Mouse (Mus musculus) embryo, embryonic 10.5 days (tissue): ENCODE measurements around the gene Ipmk.

Source experiments
- DNase-seq: peaks from one replicate; pipeline ENCODE4 v3.0.0-alpha.2; 2015; ENCODE audit warnings: low spot score

Gene Ipmk

GRCm38 (mm10) chr10:71347509-71347949, at the start of gene Ipmk:
Gene Ipmk (plus strand): TSS chr10:71347763.
- DNase-seq, result peak; percentile 97

GRCm38 (mm10) chr10:71300161-71300560, 47.4 kb upstream of the Ipmk start:
- DNase-seq, result no peak

GRCm38 (mm10) chr10:71302490-71302889, 45.1 kb upstream of the Ipmk start:
- DNase-seq, result peak; percentile 64

- DNase-seq, result peak; percentile 79
Observed at GRCm38 (mm10) chr10:71306190-71306589, 41.4 kb upstream of the Ipmk start.

GRCm38 (mm10) chr10:71306759-71307158, 40.8 kb upstream of the Ipmk start:
- no peak for DNase-seq

GRCm38 (mm10) chr10:71308199-71308598, 39.4 kb upstream of the Ipmk start:
- no peak for DNase-seq

GRCm38 (mm10) chr10:71310288-71310687, 37.3 kb upstream of the Ipmk start:
- DNase-seq, result no peak

GRCm38 (mm10) chr10:71314596-71314995, 33.0 kb upstream of the Ipmk start:
- DNase-seq, result no peak

GRCm38 (mm10) chr10:71316056-71316455, 31.5 kb upstream of the Ipmk start:
- no peak for DNase-seq

- no peak for DNase-seq
Observed at GRCm38 (mm10) chr10:71316497-71316896, 31.1 kb upstream of the Ipmk start.

- DNase-seq, result no peak
Observed at GRCm38 (mm10) chr10:71323669-71324068, 23.9 kb upstream of the Ipmk start.

GRCm38 (mm10) chr10:71326123-71326522, 21.4 kb upstream of the Ipmk start:
- no peak for DNase-seq

GRCm38 (mm10) chr10:71326789-71327188, 20.8 kb upstream of the Ipmk start:
- DNase-seq, result peak; percentile 88

- DNase-seq, result no peak
Observed at GRCm38 (mm10) chr10:71327386-71327785, 20.2 kb upstream of the Ipmk start.

- DNase-seq, result no peak
Observed at GRCm38 (mm10) chr10:71328382-71328781, 19.2 kb upstream of the Ipmk start.

- DNase-seq, result no peak
Observed at GRCm38 (mm10) chr10:71328870-71329269, 18.7 kb upstream of the Ipmk start.

- DNase-seq, result no peak
Observed at GRCm38 (mm10) chr10:71329295-71329694, 18.3 kb upstream of the Ipmk start.

- no peak for DNase-seq
Observed at GRCm38 (mm10) chr10:71330070-71330469, 17.5 kb upstream of the Ipmk start.

- DNase-seq, result no peak
Observed at GRCm38 (mm10) chr10:71331908-71332307, 15.7 kb upstream of the Ipmk start.

- no peak for DNase-seq
Observed at GRCm38 (mm10) chr10:71332376-71332775, 15.2 kb upstream of the Ipmk start.

- no peak for DNase-seq
Observed at GRCm38 (mm10) chr10:71332859-71333258, 14.7 kb upstream of the Ipmk start.

GRCm38 (mm10) chr10:71337733-71338132, 9.8 kb upstream of the Ipmk start:
- no peak for DNase-seq

GRCm38 (mm10) chr10:71338156-71338905, 9.2 kb upstream of the Ipmk start:
- no peak for DNase-seq

- no peak for DNase-seq
Observed at GRCm38 (mm10) chr10:71339463-71339862, 8.1 kb upstream of the Ipmk start.
